Mouse (Mus musculus): Measurements from ENCODE around the gene Lpar5. TPM values are rescaled to one million over a fixed set of nuclear protein-coding genes. Genes with fewer than 3 reads are reported as not detected.

Lpar5 gene
- polyA plus RNA-seq, 1 experiment from 2014 or later, result 0.81 TPM

DNA sequence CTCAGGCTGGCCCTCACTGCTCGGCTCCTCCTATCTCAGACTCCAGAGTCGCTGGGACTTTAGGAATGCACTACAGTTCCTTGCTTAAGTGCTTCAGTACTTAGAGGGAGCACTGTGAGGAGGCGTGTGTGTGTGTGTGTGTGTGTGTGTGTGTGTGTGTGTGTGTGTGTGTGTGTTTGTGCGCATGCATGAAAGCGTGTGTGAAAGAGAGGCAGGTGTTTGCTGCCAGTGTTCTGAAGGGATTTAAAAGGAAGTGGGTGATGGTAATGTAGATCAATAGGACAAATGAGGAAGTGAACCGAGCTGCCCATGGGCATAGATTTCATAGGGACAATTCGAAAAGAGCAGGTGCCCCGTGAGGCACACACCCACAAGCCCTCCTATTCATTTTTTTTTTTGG, 6.1 kb downstream of the Lpar5 start:
- DNase-seq (ENCODE audit: low spot score), result no peak
- Histone ChIP-seq H3K4me2 (ENCODE audit: low read length) (no peak overlapping the region), H3K4me1 (ENCODE audit: control insufficient read depth, insufficient read depth, low read length) (peaks cover 6% of the 10 kb centered on the region; the same call in 1 of the 2 replicates), H3K9me3 (replicated peaks; ENCODE audit: control insufficient read depth, low read length) (no peaks in the 10 kb centered on the region), H3K9ac (ENCODE audit: low read length) (no peak overlapping the region), H3K27me3 (replicated peaks; ENCODE audit: control insufficient read depth, insufficient read depth, low read length) (no peaks in the 10 kb centered on the region), H3K4me3 (ENCODE audit: low read depth, low read length) (no peak overlapping the region), H3K27ac (ENCODE audit: low read depth, low read length) (no peak overlapping the region), H3K36me3 (ENCODE audit: control insufficient read depth, insufficient read depth, low read length) (no peaks in the 10 kb centered on the region)
- WGBS, result 64% methylated on average over 8 of the region's 8 CpGs
- no peak for ATAC-seq

DNA sequence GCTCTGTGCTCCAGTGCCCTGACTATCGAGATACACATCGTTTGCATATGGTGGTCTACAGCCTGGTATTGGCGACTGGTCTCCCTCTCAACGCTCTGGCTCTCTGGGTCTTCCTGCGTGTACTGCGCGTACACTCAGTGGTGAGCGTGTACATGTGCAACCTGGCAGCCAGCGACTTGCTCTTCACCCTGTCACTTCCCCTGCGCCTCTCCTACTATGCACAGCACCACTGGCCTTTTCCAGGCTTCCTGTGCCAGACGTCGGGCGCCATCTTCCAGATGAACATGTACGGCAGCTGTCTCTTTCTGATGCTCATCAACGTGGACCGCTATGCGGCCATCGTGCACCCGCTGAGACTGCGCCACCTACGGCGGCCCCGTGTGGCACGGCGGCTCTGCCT, 13.7 kb downstream of the Lpar5 start:
- no peak; the same call in 1 of the 2 replicates for ATAC-seq
- WGBS, result 25% methylated on average over 25 of the region's 25 CpGs
- peak overlapping the region; percentile 87 for H3K27ac ChIP-seq (ENCODE audit: low read depth, low read length)
- no peak for DNase-seq (ENCODE audit: low spot score)
- H3K36me3 ChIP-seq (ENCODE audit: control insufficient read depth, insufficient read depth, low read length), result no peaks in the 10 kb centered on the region
- H3K4me3 ChIP-seq (ENCODE audit: low read depth, low read length), result peak overlapping the region; percentile 34
- peak overlapping the region; percentile 70 for H3K9ac ChIP-seq (ENCODE audit: low read length)
- no peaks in the 10 kb centered on the region for H3K9me3 ChIP-seq (replicated peaks; ENCODE audit: control insufficient read depth, low read length)
- H3K4me2 ChIP-seq (ENCODE audit: low read length), result peak overlapping the region; percentile 77
- no peaks in the 10 kb centered on the region for H3K27me3 ChIP-seq (replicated peaks; ENCODE audit: control insufficient read depth, insufficient read depth, low read length)
- no peaks in the 10 kb centered on the region; the same call in 1 of the 2 replicates for H3K4me1 ChIP-seq (ENCODE audit: control insufficient read depth, insufficient read depth, low read length)

DNA sequence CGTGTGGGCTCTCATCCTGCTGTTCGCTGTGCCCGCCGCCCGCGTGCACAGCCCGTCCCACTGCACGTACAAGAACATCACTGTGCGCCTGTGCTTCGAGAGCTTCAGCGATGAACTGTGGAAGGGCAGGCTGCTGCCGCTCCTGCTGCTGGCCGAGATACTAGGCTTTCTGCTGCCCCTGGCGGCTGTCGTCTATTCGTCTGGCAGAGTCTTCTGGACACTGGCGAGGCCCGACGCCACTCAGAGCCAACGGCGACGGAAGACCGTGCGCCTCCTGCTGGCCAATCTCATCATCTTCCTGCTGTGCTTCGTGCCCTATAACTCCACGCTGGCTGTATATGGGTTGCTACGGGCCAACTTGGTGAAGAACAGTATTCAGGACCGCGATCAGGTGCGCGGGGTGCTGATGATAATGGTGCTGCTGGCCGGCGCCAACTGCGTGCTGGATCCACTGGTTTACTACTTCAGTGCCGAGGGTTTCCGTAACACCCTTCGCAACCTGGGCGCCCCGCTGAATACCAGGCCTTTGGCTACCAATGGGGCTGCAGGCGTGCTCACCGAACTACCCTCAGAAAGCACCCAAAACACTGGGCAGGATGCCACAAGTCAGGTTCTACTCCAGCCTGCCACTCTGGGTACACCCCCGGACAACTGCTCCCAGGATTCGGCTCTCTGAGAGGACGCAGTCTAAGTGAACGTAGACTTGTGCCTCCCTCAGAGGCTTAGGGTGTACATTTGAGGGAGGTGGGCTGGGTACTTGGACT, 14.3 kb downstream of the Lpar5 start:
- no peaks in the 10 kb centered on the region for H3K27me3 ChIP-seq (replicated peaks; ENCODE audit: control insufficient read depth, insufficient read depth, low read length)

DNA sequence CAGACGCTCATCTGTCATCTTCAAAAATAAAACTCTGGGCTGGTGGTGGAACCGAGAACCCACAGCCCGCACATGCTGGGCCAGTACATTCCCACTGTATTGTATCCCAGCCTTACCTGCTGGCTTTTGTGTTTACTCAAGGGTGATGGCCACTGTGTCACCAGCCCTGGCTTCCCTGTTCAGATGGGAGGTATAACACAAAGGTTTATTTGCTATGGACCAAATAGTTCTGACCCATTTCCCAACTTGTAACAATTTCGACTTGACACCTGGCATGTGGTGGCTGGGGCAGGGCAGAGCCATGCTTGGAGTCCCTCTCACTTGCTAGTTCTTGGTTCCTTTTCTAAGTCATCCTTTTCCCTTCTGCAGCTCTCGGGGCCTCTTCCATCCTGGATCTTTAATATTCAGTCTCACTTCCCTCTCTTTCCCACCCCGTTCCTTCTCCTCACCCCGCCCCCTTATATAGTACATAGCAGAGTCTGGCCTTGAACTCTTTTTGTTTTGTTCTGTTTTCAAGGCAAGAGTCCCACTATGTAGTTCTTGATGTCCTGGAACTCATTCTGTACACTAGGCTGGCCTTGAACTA, 15.2 kb downstream of the Lpar5 start:
- H3K4me1 ChIP-seq (ENCODE audit: control insufficient read depth, insufficient read depth, low read length), result no peaks in the 10 kb centered on the region; the same call in 1 of the 2 replicates
- 90% methylated on average over 7 of the region's 7 CpGs for WGBS
- no peak overlapping the region for H3K4me2 ChIP-seq (ENCODE audit: low read length)
- no peaks in the 10 kb centered on the region for H3K9me3 ChIP-seq (replicated peaks; ENCODE audit: control insufficient read depth, low read length)
- no peak overlapping the region for H3K27ac ChIP-seq (ENCODE audit: low read depth, low read length)
- no peaks in the 10 kb centered on the region for H3K36me3 ChIP-seq (ENCODE audit: control insufficient read depth, insufficient read depth, low read length)
- H3K4me3 ChIP-seq (ENCODE audit: low read depth, low read length), result no peak overlapping the region
- no peak for DNase-seq (ENCODE audit: low spot score)
- no peak overlapping the region for H3K9ac ChIP-seq (ENCODE audit: low read length)
- no peaks in the 10 kb centered on the region for H3K27me3 ChIP-seq (replicated peaks; ENCODE audit: control insufficient read depth, insufficient read depth, low read length)
- ATAC-seq, result no peak

More for the DNA sequence above, 14.3 kb downstream of the Lpar5 start:
- ATAC-seq (peak; percentile 94), DNase-seq (ENCODE audit: low spot score) (peak; percentile 98)
- H3K4me3 ChIP-seq (ENCODE audit: low read depth, low read length), result peak overlapping the region; percentile 34
- peak overlapping the region; percentile 87 for H3K27ac ChIP-seq (ENCODE audit: low read depth, low read length)
- H3K4me2 ChIP-seq (ENCODE audit: low read length), result peak overlapping the region; percentile 77
- H3K9me3 ChIP-seq (replicated peaks; ENCODE audit: control insufficient read depth, low read length), result no peaks in the 10 kb centered on the region
- WGBS, result 22% methylated on average over 45 of the region's 45 CpGs
- peak overlapping the region; percentile 70 for H3K9ac ChIP-seq (ENCODE audit: low read length)
- H3K36me3 ChIP-seq (ENCODE audit: control insufficient read depth, insufficient read depth, low read length), result no peaks in the 10 kb centered on the region
- no peaks in the 10 kb centered on the region; the same call in 1 of the 2 replicates for H3K4me1 ChIP-seq (ENCODE audit: control insufficient read depth, insufficient read depth, low read length)

DNA sequence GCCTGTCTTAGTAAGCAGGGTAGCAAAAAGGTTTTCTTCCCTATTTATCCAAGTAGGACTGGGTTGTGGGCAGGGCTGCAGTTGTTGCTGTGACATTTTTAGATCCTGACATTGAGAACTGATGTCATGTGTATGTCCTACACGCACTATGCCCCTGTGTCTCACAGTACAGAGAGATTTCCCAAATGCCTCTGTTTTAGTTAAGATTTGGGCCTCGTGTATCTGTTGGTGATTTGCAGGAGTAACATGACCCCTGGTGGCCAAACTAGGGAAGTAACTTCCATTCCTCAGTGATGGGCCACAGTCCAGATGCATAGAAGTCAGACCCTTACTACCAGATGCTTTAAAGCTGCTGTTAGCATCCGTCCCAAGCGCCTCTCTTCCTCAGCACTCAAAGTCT, 16.7 kb downstream of the Lpar5 start:
- Histone ChIP-seq H3K9me3 (replicated peaks; ENCODE audit: control insufficient read depth, low read length) (no peaks in the 10 kb centered on the region), H3K4me3 (ENCODE audit: low read depth, low read length) (no peak overlapping the region), H3K27me3 (replicated peaks; ENCODE audit: control insufficient read depth, insufficient read depth, low read length) (no peaks in the 10 kb centered on the region), H3K27ac (ENCODE audit: low read depth, low read length) (no peak overlapping the region), H3K4me2 (ENCODE audit: low read length) (no peak overlapping the region), H3K36me3 (ENCODE audit: control insufficient read depth, insufficient read depth, low read length) (no peaks in the 10 kb centered on the region), H3K9ac (ENCODE audit: low read length) (no peak overlapping the region; the same call in 1 of the 2 replicates), H3K4me1 (ENCODE audit: control insufficient read depth, insufficient read depth, low read length) (peaks cover 2% of the 10 kb centered on the region)
- peak; percentile 88 for DNase-seq (ENCODE audit: low spot score)
- 5% methylated on average over 4 of the region's 4 CpGs for WGBS
- ATAC-seq, result peak; percentile 22

DNA sequence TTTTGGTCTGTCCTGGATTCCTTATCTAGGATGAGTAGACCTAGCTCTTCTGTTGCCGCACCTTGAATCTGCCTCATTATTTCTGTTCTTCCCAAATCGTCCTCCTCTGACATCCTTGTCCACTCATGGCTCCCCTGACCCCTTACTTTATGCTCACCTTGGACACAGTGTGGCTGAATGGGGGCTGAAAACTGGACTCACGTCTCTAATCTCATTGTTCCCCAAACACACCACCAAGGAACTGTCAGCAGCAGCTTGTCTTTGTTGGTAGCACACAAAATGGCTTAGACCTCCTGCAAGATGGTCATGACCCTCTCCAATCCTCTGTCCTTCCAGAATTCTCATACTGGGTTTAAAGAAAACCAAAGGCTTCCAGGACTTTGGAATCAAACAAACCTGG, 20.2 kb downstream of the Lpar5 start:
- ATAC-seq (no peak), DNase-seq (ENCODE audit: low spot score) (no peak)
- H3K27me3 ChIP-seq (replicated peaks; ENCODE audit: control insufficient read depth, insufficient read depth, low read length), result no peaks in the 10 kb centered on the region
- H3K36me3 ChIP-seq (ENCODE audit: control insufficient read depth, insufficient read depth, low read length), result no peaks in the 10 kb centered on the region
- H3K4me3 ChIP-seq (ENCODE audit: low read depth, low read length), result no peak overlapping the region
- H3K9me3 ChIP-seq (replicated peaks; ENCODE audit: control insufficient read depth, low read length), result no peaks in the 10 kb centered on the region
- H3K4me1 ChIP-seq (ENCODE audit: control insufficient read depth, insufficient read depth, low read length), result peaks cover 13% of the 10 kb centered on the region
- WGBS, result 82% methylated on average over 3 of the region's 3 CpGs
- H3K27ac ChIP-seq (ENCODE audit: low read depth, low read length), result peak overlapping the region; percentile 95
- no peak overlapping the region for H3K9ac ChIP-seq (ENCODE audit: low read length)
- no peak overlapping the region for H3K4me2 ChIP-seq (ENCODE audit: low read length)

DNA sequence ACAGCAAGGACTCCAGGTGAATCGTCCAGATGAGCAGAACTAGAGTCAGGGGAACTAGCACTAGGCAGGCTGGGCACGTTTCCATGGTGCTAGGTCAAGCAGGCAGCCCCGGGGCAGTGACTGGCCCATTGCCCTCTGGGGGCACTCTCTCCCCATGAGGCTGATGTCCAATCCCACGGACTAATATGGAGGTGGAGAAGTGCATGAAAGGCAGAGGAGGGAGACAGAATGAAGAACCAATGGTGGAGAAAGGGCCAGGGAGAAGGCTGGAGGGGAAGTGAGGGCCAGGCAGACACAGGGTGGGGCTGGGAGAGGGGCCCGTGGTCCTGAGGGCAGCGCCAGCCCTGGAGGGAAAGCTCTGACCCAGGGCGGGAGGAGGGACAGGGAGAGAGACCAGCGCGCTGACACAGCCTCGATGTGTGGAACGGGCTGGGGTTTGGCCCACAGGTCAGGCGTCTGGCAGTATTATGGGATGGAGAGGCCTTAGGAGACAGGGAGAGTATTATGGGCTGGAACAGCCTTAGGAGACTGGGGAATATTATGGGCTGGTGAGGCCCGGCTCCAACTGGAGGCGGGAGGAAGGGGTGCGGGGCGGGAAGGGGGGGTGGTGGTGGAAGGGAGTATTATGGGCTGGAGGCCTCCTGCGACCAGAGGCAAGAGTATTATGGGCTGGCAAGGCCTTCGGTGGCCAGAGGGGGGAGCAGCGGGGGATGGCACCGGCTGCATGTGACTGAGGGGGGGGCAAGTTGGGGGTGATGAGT, 21.0 kb downstream of the Lpar5 start:
- DNase-seq (ENCODE audit: low spot score), result peak; percentile 91
- peak; percentile 76 for ATAC-seq
- Histone ChIP-seq H3K4me1 (ENCODE audit: control insufficient read depth, insufficient read depth, low read length) (peaks cover 13% of the 10 kb centered on the region), H3K36me3 (ENCODE audit: control insufficient read depth, insufficient read depth, low read length) (no peaks in the 10 kb centered on the region), H3K27ac (ENCODE audit: low read depth, low read length) (peak overlapping the region; percentile 95), H3K9ac (ENCODE audit: low read length) (peak overlapping the region; percentile 33; the same call in 1 of the 2 replicates), H3K9me3 (replicated peaks; ENCODE audit: control insufficient read depth, low read length) (no peaks in the 10 kb centered on the region), H3K4me3 (ENCODE audit: low read depth, low read length) (no peak overlapping the region), H3K27me3 (replicated peaks; ENCODE audit: control insufficient read depth, insufficient read depth, low read length) (no peaks in the 10 kb centered on the region), H3K4me2 (ENCODE audit: low read length) (peak overlapping the region; percentile 16; the same call in 1 of the 2 replicates)
- 3% methylated on average over 19 of the region's 20 CpGs for WGBS

DNA sequence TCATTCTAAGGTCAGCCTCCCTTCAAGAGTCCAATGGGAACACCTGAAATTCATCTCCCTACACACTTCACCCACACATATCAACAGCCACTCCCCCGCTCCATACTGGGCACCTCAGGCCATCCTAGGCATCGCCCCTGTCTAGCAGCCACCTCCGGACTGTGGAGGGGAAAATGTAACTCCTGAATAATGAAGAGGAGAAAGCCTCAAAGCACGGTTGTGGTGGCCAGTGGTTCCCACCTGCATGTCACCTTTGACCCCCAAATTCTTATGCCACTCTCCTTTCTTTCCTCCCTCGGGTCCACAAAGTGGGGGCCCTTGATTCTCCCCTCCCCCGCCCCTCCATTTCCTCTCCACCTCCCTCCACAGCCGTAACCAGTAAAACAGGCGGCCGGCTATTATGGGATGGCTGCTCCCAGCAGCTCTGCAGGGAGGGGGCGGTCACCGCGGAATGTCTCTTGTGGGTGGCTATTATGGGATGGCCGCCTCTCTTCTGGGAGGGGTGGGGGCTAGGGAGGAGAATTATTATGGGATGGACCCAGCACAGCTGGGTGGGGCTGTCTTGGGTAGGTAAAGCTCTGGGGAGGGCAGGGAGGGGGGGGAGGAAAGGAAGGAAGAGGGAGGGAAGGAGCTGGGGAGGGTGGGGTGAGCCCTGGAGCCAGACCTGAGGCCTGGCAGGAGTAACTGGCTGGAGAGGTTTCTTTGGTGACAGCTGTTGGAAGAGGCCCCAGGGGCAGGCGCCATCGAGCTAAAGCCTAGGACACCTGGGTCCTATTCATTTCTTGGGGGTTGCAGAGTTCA, 22.0 kb downstream of the Lpar5 start:
- H3K9ac ChIP-seq (ENCODE audit: low read length), result peak overlapping the region; percentile 59
- DNase-seq (ENCODE audit: low spot score), result peak; percentile 86
- H3K9me3 ChIP-seq (replicated peaks; ENCODE audit: control insufficient read depth, low read length), result no peaks in the 10 kb centered on the region
- H3K4me2 ChIP-seq (ENCODE audit: low read length), result peak overlapping the region; percentile 43
- ATAC-seq, result peak; percentile 67
- no peaks in the 10 kb centered on the region for H3K36me3 ChIP-seq (ENCODE audit: control insufficient read depth, insufficient read depth, low read length)
- peak overlapping the region; percentile 95 for H3K27ac ChIP-seq (ENCODE audit: low read depth, low read length)
- 2% methylated on average over 15 of the region's 15 CpGs for WGBS
- peaks cover 13% of the 10 kb centered on the region for H3K4me1 ChIP-seq (ENCODE audit: control insufficient read depth, insufficient read depth, low read length)
- no peaks in the 10 kb centered on the region for H3K27me3 ChIP-seq (replicated peaks; ENCODE audit: control insufficient read depth, insufficient read depth, low read length)
- peak overlapping the region; percentile 6; the same call in 1 of the 2 replicates for H3K4me3 ChIP-seq (ENCODE audit: low read depth, low read length)
